Mouse (Mus musculus) megakaryocyte, embryonic 14.5 days (primary cell): ENCODE results near the gene Adat3.

ENCODE experiments used
- FLI1 ChIP-seq: IDR thresholded peaks from 2 replicates; pipeline ENCODE4 v1.6.1; 2012; ENCODE audit warnings: low read length, inconsistent platforms, mixed read lengths
- GATA1 ChIP-seq: IDR thresholded peaks from 3 replicates; pipeline ENCODE4 v1.6.1; 2012; ENCODE audit warnings: mixed read lengths, low read length, inconsistent platforms, borderline replicate concordance

GRCm38 (mm10) chr10:80561116-80561944 lies 41.4 kb upstream of the Adat3 start, which contains the start of gene Rexo1:
- TF ChIP-seq GATA1 (no peak), FLI1 (no peak)
